18 mouse cellular contexts compared by ENCODE assay signal in genomic region chr7:80626943-80627342, GRCm38 (mm10).
"Had no signal": no experiment of that assay in that cellular context is flagged by ENCODE, and none has a peak within 500 bp of the region (broad histone marks: within the 10 kb centered on the region; RNA-seq: fewer than 3 reads in every experiment).

No protein-coding gene starts in this region.

- DNase-seq: lung, adult 18-20 months; lung, embryonic 14.5 days; lung, postnatal 10 days; lung, postnatal 4 days; midbrain, embryonic 14.5 days; retina, postnatal 1 day; right cerebral cortex, adult 18-20 months; right cerebral cortex, postnatal 25 days; right cerebral cortex, postnatal 4 days; spleen, adult 18-20 months; thymus, adult 18-20 months; thymus, postnatal 14 days; thymus, postnatal 36 days had no signal

- H3K4me1 ChIP-seq: midbrain, embryonic 12.5 days had no signal

- H3K4me3 ChIP-seq: midbrain, embryonic 10.5 days; midbrain, embryonic 12.5 days; myocyte; neural tube, embryonic 13.5 days; neural tube, embryonic 15.5 days had no signal

- H3K27me3 ChIP-seq: midbrain, embryonic 12.5 days; neural tube, embryonic 13.5 days; neural tube, embryonic 15.5 days had no signal

- H3K27ac ChIP-seq: midbrain, embryonic 10.5 days; midbrain, embryonic 12.5 days; neural tube, embryonic 13.5 days; neural tube, embryonic 15.5 days had no signal
